In the genomic region with DNA sequence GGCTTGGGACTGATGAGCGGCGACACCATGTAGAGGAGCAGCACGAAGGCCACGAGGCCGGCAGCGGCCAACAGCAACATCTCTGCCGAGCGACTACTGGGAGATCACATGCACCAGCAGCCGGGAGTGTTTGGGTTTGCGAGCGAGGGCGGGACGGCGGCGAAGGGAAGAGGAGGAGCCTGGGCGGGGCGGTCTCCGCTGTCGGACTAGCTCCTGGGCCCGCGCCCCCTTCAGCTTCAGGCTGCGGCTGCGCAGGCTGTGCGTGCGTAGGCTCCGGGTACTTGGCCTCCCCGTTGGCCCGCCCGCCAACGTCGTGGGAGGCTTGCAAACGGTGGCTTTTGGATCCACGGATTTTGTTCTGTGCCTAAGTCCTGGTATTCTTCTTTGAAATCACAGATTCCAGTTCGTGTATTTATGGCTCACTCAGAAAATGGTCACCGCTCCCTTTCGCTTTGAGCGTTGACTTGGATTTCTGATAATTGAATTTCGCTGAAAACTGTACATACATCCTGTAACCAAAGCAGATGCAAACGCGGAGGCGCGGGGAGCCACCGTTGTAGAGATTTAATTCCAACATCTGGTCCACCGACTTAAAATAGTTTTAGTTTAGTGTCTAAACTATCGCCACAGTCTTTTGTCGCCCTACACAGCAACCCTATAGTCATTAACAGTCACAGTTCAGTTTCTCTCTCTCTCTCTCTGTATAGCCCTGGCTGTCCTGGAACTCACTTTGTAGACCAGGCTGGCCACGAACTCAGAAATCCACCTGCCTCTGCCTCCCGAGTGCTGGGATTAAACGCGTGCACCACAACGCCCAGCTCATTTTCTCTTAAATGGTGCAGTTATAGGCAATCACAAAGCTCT, we compare ENCODE assay signal across 7 mouse cellular contexts. TPM values are rescaled to one million over a fixed set of nuclear protein-coding genes. Genes with fewer than 3 reads are reported as not detected.
DNase-seq lines count a peak whose midpoint lies in the region; ATAC-seq lines count a peak whose summit lies in the region.

A gene (minus strand): TSS at position 156 of the 864 bp plus-strand sequence.

- DNase-seq in adrenal gland, adult 8-10 months: peak; percentile 97
- peak; percentile 94 for DNase-seq in embryo, embryonic 9.5 days (ENCODE audit: extremely low spot score)
- DNase-seq in gastrocnemius, postnatal 4 days (ENCODE audit: low spot score in 2 of 2): peak; percentile 95 to 97
- DNase-seq in left cerebral cortex, postnatal 36 days (ENCODE audit: low spot score in 2 of 2): peak; percentile 96 to 99
- DNase-seq in midbrain, embryonic 11.5 days (ENCODE audit: low spot score, missing footprints): peak; percentile 99
- peak; percentile 95 for DNase-seq in skeletal muscle tissue, adult 2 months (ENCODE audit: low read depth, low spot score)

- no peaks in the 10 kb centered on the region for H3K27me3 ChIP-seq in intestine, embryonic 16.5 days (replicated peaks; ENCODE audit: control insufficient read depth, insufficient read depth, low read length)
- no peaks in the 10 kb centered on the region for H3K27me3 ChIP-seq in midbrain, embryonic 11.5 days (ENCODE audit: control insufficient read depth, insufficient read depth, low read length)

- H3K9me3 ChIP-seq in intestine, embryonic 16.5 days (ENCODE audit: control insufficient read depth, low read length): no peaks in the 10 kb centered on the region
- H3K9me3 ChIP-seq in midbrain, embryonic 11.5 days (ENCODE audit: control insufficient read depth, low read length): no peaks in the 10 kb centered on the region

- H3K27ac ChIP-seq in intestine, embryonic 16.5 days (ENCODE audit: low read length): peak within 1 kb of the TSS; percentile 89
- peak within 1 kb of the TSS; percentile 44; the same call in 1 of the 2 replicates for H3K27ac ChIP-seq in midbrain, embryonic 11.5 days (ENCODE audit: low read depth, low read length)

- ATAC-seq in intestine, embryonic 16.5 days: peak; percentile 98
- peak; percentile 99 for ATAC-seq in midbrain, embryonic 11.5 days (ENCODE audit: low FRiP score)

- H3K4me2 ChIP-seq in intestine, embryonic 16.5 days (ENCODE audit: low read depth, low read length): peak within 1 kb of the TSS; percentile 95
- H3K4me2 ChIP-seq in midbrain, embryonic 11.5 days: peak within 1 kb of the TSS; percentile 96

- H3K36me3 ChIP-seq in intestine, embryonic 16.5 days (ENCODE audit: control insufficient read depth, insufficient read depth, low read length): no peaks in the 10 kb centered on the region
- no peaks in the 10 kb centered on the region for H3K36me3 ChIP-seq in midbrain, embryonic 11.5 days (ENCODE audit: control insufficient read depth, insufficient read depth, low read length)

- H3K4me1 ChIP-seq in intestine, embryonic 16.5 days (ENCODE audit: control insufficient read depth, insufficient read depth, low read length): peaks cover 22% of the 10 kb centered on the region
- peaks cover 7% of the 10 kb centered on the region for H3K4me1 ChIP-seq in midbrain, embryonic 11.5 days (ENCODE audit: control insufficient read depth, insufficient read depth, low read length)

- intact Hi-C loops in left cerebral cortex, postnatal 36 days (cut with DNase I): loop anchor here (2.0 to 10.0 kb wide), 2 partner anchors 37 to 125 kb away; a partner anchor contains a TSS

- 2% methylated on average over 51 of the region's 51 CpGs for WGBS in intestine, embryonic 16.5 days
- 3% methylated on average over 51 of the region's 51 CpGs for WGBS in midbrain, embryonic 11.5 days

- peak within 1 kb of the TSS; percentile 75 for H3K9ac ChIP-seq in intestine, embryonic 16.5 days (ENCODE audit: low read depth, low read length)
- H3K9ac ChIP-seq in midbrain, embryonic 11.5 days (ENCODE audit: low read length): peak within 1 kb of the TSS; percentile 73

- H3K4me3 ChIP-seq in intestine, embryonic 16.5 days (ENCODE audit: low read length): peak within 1 kb of the TSS; percentile 80
- peak within 1 kb of the TSS; percentile 56 for H3K4me3 ChIP-seq in midbrain, embryonic 11.5 days (ENCODE audit: low read depth, low read length)

RNA-seq across cellular contexts. Expression of the gene that starts here (rescaled TPM):
- total RNA-seq in adrenal gland, adult 8-10 months (2022): 10 to 100 TPM; 43.0 to 45.7 (median 45.4) TPM
- 1 to 10 TPM; 8.6 to 9.5 TPM for total RNA-seq in gastrocnemius, postnatal 4 days (2021)
- polyA plus RNA-seq in intestine, embryonic 16.5 days (2015; fragmentation: Nextera tagmentation; extraction: Ambion mirVana): 14.9 and 17.1 TPM in 2 replicates
- 10 to 100 TPM; 24.4 to 29.9 TPM for total RNA-seq in left cerebral cortex, postnatal 36 days (2021)
- polyA plus RNA-seq in midbrain, embryonic 11.5 days (2014; fragmentation: Nextera tagmentation; extraction: Ambion mirVana): 7.8 and 9.0 TPM in 2 replicates

Comparison
In these comparisons a context has a peak if more than half of its experiments do, and no peak if none do; other contexts are left out.
1. Peak in every context shown above with its lines: DNase-seq, ATAC-seq, H3K4me3 ChIP-seq and H3K27ac ChIP-seq.